Mouse (Mus musculus): ENCODE results near the gene Sprtn. TPM values are rescaled to one million over a fixed set of nuclear protein-coding genes. Genes with fewer than 3 reads are reported as not detected.

The Sprtn gene
- polyA plus RNA-seq, 1 experiment from 2014 or later: 7.9 TPM

Other genes with a start within 250 kb of the Sprtn start
- gene 2310022B05Rik, start 234.5 kb upstream of the Sprtn start, polyA plus RNA-seq (2014; fragmentation: Nextera tagmentation; extraction: Ambion mirVana): 37.6 and 38.1 TPM in 2 replicates
- gene Ttc13, start 175.9 kb upstream of the Sprtn start, polyA plus RNA-seq (2014; fragmentation: Nextera tagmentation; extraction: Ambion mirVana): 45.9 and 50.0 TPM in 2 replicates
- gene Arv1, start 175.7 kb upstream of the Sprtn start, polyA plus RNA-seq (2014; fragmentation: Nextera tagmentation; extraction: Ambion mirVana): 24.1 and 25.7 TPM in 2 replicates
- gene Fam89a, start 146.1 kb upstream of the Sprtn start, polyA plus RNA-seq (2014; fragmentation: Nextera tagmentation; extraction: Ambion mirVana): 6.5 and 6.9 TPM in 2 replicates
- 0.78 and 1.2 TPM in 2 replicates for gene Trim67, start 104.8 kb upstream of the Sprtn start, polyA plus RNA-seq (2014; fragmentation: Nextera tagmentation; extraction: Ambion mirVana)
- gene Gnpat, start 34.9 kb upstream of the Sprtn start, polyA plus RNA-seq (2014; fragmentation: Nextera tagmentation; extraction: Ambion mirVana): 103 and 105 TPM in 2 replicates
- gene 2810004N23Rik, start 34.8 kb upstream of the Sprtn start, polyA plus RNA-seq (2014; fragmentation: Nextera tagmentation; extraction: Ambion mirVana): 45.2 and 46.4 TPM in 2 replicates
- 7.5 and 7.7 TPM in 2 replicates for gene Exoc8, start 181 bp upstream of the Sprtn start, polyA plus RNA-seq (2014; fragmentation: Nextera tagmentation; extraction: Ambion mirVana)
- gene Egln1, start 51.4 kb downstream of the Sprtn start, polyA plus RNA-seq (2014; fragmentation: Nextera tagmentation; extraction: Ambion mirVana): 16.8 and 18.7 TPM in 2 replicates
- gene Tsnax, start 115.1 kb downstream of the Sprtn start, polyA plus RNA-seq (2014; fragmentation: Nextera tagmentation; extraction: Ambion mirVana): 118 and 131 TPM in 2 replicates
- gene Disc1, start 156.3 kb downstream of the Sprtn start, polyA plus RNA-seq (2014; fragmentation: Nextera tagmentation; extraction: Ambion mirVana): 1.9 and 2.5 TPM in 2 replicates

All from intestine, embryonic 14.5 days (tissue).